Mouse (Mus musculus): ENCODE results near the gene Emilin2. TPM values are rescaled to one million over a fixed set of nuclear protein-coding genes. Genes with fewer than 3 reads are reported as not detected.

The Emilin2 gene
- total and polyA plus RNA-seq, 3 experiments = 0.34 to 0.38 TPM; not detected in 1

GRCm38 (mm10) chr17:71291897-71292420 lies 19.8 kb downstream of the Emilin2 start:
- Histone ChIP-seq H3K36me3 (replicated peaks in 1 of 2; ENCODE audit: control insufficient read depth in 1 of 2, insufficient read depth in 1 of 2, low read length in 1 of 2) (no peaks in the 10 kb centered on the region), H3K27me3 (replicated peaks) (no peaks in the 10 kb centered on the region), H3K4me3 (replicated peaks in 1 of 3; ENCODE audit: low read depth in 2 of 3, low read length in 2 of 3, poor library complexity in 1 of 3) (no peak overlapping the region), H3K9ac (ENCODE audit: insufficient read depth, low read depth) (no peak overlapping the region), H3K4me1 (ENCODE audit: control insufficient read depth in 1 of 2, insufficient read depth in 2 of 2) (peaks cover 0 to 3% of the 10 kb centered on the region in 2 experiments; a peak in 1 of 4 replicates), H3K27ac (ENCODE audit: insufficient read depth, low read depth) (no peak overlapping the region), H3K79me2 (replicated peaks; ENCODE audit: control insufficient read depth, extremely low read depth, insufficient read depth, poor library complexity, severe bottlenecking) (no peaks in the 10 kb centered on the region), H3K4me2 (ENCODE audit: insufficient read depth, low read depth, poor library complexity, severe bottlenecking) (no peak overlapping the region), H3K9me3 (replicated peaks; ENCODE audit: low read length) (no peaks in the 10 kb centered on the region)
- no peak for DNase-seq (ENCODE audit: extremely low read depth)
- dilution Hi-C loops (cut with MboI; ENCODE audit: extremely low pct_ligation_motif_present, extremely low pct_unique_long_range_greater_than_20kb, low sequenced_read_pairs) (no loop called here), in situ Hi-C loops (cut with MboI; ENCODE audit: low pct_ligation_motif_present, low pct_unique_long_range_greater_than_20kb, low sequenced_read_pairs) (no loop called here)
- TF ChIP-seq CHD1 (IDR thresholded peaks at IDR 0.05; ENCODE audit: low read depth, low read length) = no peak
- TF ChIP-seq ZMIZ1 (IDR thresholded peaks at IDR 0.05; ENCODE audit: low read depth, low read length) = no peak
- no peak for TF ChIP-seq JUND (conservative IDR thresholded peaks at IDR 0.05; ENCODE audit: low read depth, low read length)
- TF ChIP-seq ZKSCAN1 (IDR thresholded peaks at IDR 0.05; ENCODE audit: borderline replicate concordance, low read depth, low read length) = no peak
- no peak for TF ChIP-seq GABPA (IDR thresholded peaks at IDR 0.05; ENCODE audit: insufficient replicate concordance, low read depth, low read length)
- no peak for TF ChIP-seq SMC3 (IDR thresholded peaks at IDR 0.05; ENCODE audit: low read depth, low read length)
- no peak for TF ChIP-seq IRF4 (IDR thresholded peaks at IDR 0.05; ENCODE audit: low read depth, low read length)
- TF ChIP-seq HCFC1 (IDR thresholded peaks at IDR 0.05; ENCODE audit: low read depth, low read length) = no peak
- TF ChIP-seq EP300 (IDR thresholded peaks at IDR 0.05; ENCODE audit: low read length) = no peak
- TF ChIP-seq UBTF (IDR thresholded peaks at IDR 0.05; ENCODE audit: low read depth, low read length) = no peak
- no peak for TF ChIP-seq MXI1 (IDR thresholded peaks at IDR 0.05; ENCODE audit: low read depth, low read length)
- TF ChIP-seq E2F4 (IDR thresholded peaks at IDR 0.05; ENCODE audit: insufficient replicate concordance, low read depth, low read length) = no peak
- no peak for TF ChIP-seq USF1 (IDR thresholded peaks at IDR 0.05; ENCODE audit: low read depth, low read length)

DNA sequence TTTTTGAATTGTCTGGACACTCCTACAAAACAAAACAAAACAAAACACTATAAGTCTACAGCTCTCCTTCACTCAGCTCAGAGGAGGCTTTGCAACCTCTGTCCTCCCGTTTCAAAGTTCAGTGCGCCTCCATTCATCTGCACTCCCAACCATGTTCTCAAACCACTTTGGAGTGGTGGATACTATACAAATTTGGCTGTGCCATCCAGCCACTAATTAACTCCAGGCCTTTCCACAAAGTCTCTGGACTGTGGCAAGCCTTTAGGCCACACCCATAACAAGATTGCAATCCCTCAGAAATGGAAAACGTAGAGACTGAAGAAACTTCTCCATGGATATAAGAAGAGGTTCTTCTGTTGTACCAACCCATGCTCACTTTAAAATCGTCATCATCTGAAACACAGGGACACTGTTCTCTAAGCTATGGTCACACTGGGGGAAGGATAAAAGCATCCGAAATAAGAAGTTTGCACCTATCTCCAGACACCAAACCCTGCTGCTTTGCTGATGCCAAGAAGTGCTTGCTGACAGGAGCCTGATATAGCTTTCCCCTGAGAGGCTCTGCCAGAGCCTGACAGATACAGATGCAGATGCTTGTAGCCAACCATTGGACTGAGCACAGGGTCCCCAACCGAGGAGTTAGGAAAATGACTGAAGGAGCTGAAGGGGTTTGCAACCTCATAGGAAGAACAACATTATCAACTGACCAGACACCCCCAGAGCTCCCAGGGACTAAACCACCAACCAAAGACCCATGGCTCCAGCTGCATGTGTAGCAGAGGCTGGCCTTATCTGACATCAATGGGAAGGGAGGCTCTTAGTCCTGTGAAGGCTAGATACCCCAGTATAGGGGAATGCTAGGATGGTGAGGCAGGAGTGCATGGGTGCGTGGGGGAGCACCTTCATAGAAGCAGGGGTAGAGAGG lies 21.0 kb downstream of the Emilin2 start:
- no peaks in the 10 kb centered on the region for H3K36me3 ChIP-seq (replicated peaks in 1 of 2; ENCODE audit: control insufficient read depth in 1 of 2, insufficient read depth in 1 of 2, low read length in 1 of 2)
- dilution Hi-C loops (cut with MboI; ENCODE audit: extremely low pct_ligation_motif_present, extremely low pct_unique_long_range_greater_than_20kb, low sequenced_read_pairs) (no loop called here), in situ Hi-C loops (cut with MboI; ENCODE audit: low pct_ligation_motif_present, low pct_unique_long_range_greater_than_20kb, low sequenced_read_pairs) (no loop called here)
- H3K9me3 ChIP-seq (replicated peaks; ENCODE audit: low read length) = no peaks in the 10 kb centered on the region
- H3K4me1 ChIP-seq (ENCODE audit: control insufficient read depth in 1 of 2, insufficient read depth in 2 of 2) = peaks cover 0 to 3% of the 10 kb centered on the region in 2 experiments; a peak in 2 of 4 replicates
- no peak overlapping the region for H3K27ac ChIP-seq (ENCODE audit: insufficient read depth, low read depth)
- H3K4me3 ChIP-seq (replicated peaks in 1 of 3; ENCODE audit: low read depth in 2 of 3, low read length in 2 of 3, poor library complexity in 1 of 3) = no peak overlapping the region
- H3K79me2 ChIP-seq (replicated peaks; ENCODE audit: control insufficient read depth, extremely low read depth, insufficient read depth, poor library complexity, severe bottlenecking) = no peaks in the 10 kb centered on the region
- no peak overlapping the region for H3K9ac ChIP-seq (ENCODE audit: insufficient read depth, low read depth)
- no peak overlapping the region for H3K4me2 ChIP-seq (ENCODE audit: insufficient read depth, low read depth, poor library complexity, severe bottlenecking)
- H3K27me3 ChIP-seq (replicated peaks) = no peaks in the 10 kb centered on the region
- TF ChIP-seq CTCF (conservative IDR thresholded peaks at IDR 0.05 in 1 of 2, IDR thresholded peaks at IDR 0.05 in 1 of 2; ENCODE audit: low read depth in 2 of 2, low read length in 2 of 2) (no peak), USF1 (IDR thresholded peaks at IDR 0.05; ENCODE audit: low read depth, low read length) (no peak), POLR2A (IDR thresholded peaks at IDR 0.05; ENCODE audit: low read depth, low read length) (no peak), HCFC1 (IDR thresholded peaks at IDR 0.05; ENCODE audit: low read depth, low read length) (no peak), ZNF384 (IDR thresholded peaks at IDR 0.05; ENCODE audit: low read depth, low read length) (no peak), PAX5 (IDR thresholded peaks at IDR 0.05; ENCODE audit: low read length) (no peak), E2F4 (IDR thresholded peaks at IDR 0.05; ENCODE audit: insufficient replicate concordance, low read depth, low read length) (no peak), IRF4 (IDR thresholded peaks at IDR 0.05; ENCODE audit: low read depth, low read length) (no peak), JUND (conservative IDR thresholded peaks at IDR 0.05; ENCODE audit: low read depth, low read length) (no peak), MEF2A (IDR thresholded peaks at IDR 0.05; ENCODE audit: borderline replicate concordance, low read depth, low read length) (no peak), MAFK (IDR thresholded peaks at IDR 0.05; ENCODE audit: insufficient replicate concordance, low read length) (no peak), MXI1 (IDR thresholded peaks at IDR 0.05; ENCODE audit: low read depth, low read length) (no peak), EP300 (IDR thresholded peaks at IDR 0.05; ENCODE audit: low read length) (no peak), KAT2A (IDR thresholded peaks at IDR 0.05; ENCODE audit: insufficient replicate concordance, low read length) (no peak), ELF1 (IDR thresholded peaks at IDR 0.05; ENCODE audit: low read depth, low read length) (no peak), BHLHE40 (IDR thresholded peaks at IDR 0.05; ENCODE audit: low read depth, low read length) (no peak)
- no peak for DNase-seq (ENCODE audit: extremely low read depth)

Measured in CH12.LX (cell line).